Mouse (Mus musculus) lung, postnatal 25 days (tissue): ENCODE data around the gene Midn.

Experiments used
- DNase-seq: peaks from one replicate; pipeline ENCODE4 v3.0.0; 2022; ENCODE audit warnings: low spot score

Midn gene

GRCm38 (mm10) chr10:80144159-80144558 lies 3.9 kb upstream of the Midn start:
- DNase-seq: no peak

GRCm38 (mm10) chr10:80144864-80145838 lies 2.9 kb upstream of the Midn start:
- peak; percentile 79 for DNase-seq

GRCm38 (mm10) chr10:80145896-80146295 lies 2.2 kb upstream of the Midn start:
- DNase-seq: peak; percentile 79

- DNase-seq: no peak
These were observed 1.5 kb upstream of the Midn start for GRCm38 (mm10) chr10:80146568-80147011.

GRCm38 (mm10) chr10:80147146-80147718 lies 840 bp upstream of the Midn start:
- DNase-seq: no peak

- DNase-seq: peak; percentile 93
These were observed 678 bp downstream of the Midn start for GRCm38 (mm10) chr10:80148610-80149290.

GRCm38 (mm10) chr10:80149291-80150225 lies 1.5 kb downstream of the Midn start:
- DNase-seq: peak; percentile 98

- no peak for DNase-seq
These were observed 2.4 kb downstream of the Midn start for GRCm38 (mm10) chr10:80150226-80151210.

GRCm38 (mm10) chr10:80151211-80152034 lies 3.4 kb downstream of the Midn start:
- DNase-seq: peak; percentile 88

- DNase-seq: peak; percentile 82
These were observed 4.2 kb downstream of the Midn start for GRCm38 (mm10) chr10:80152071-80152872.

- no peak for DNase-seq
These were observed 4.8 kb downstream of the Midn start for GRCm38 (mm10) chr10:80152873-80153260.

GRCm38 (mm10) chr10:80153713-80154112 lies 5.6 kb downstream of the Midn start:
- DNase-seq: no peak

- no peak for DNase-seq
These were observed 6.3 kb downstream of the Midn start for GRCm38 (mm10) chr10:80154384-80154783.

GRCm38 (mm10) chr10:80155277-80155676 lies 7.2 kb downstream of the Midn start:
- DNase-seq: no peak

- DNase-seq: no peak
These were observed 8.1 kb downstream of the Midn start for GRCm38 (mm10) chr10:80156002-80156751.

- DNase-seq: peak; percentile 71
These were observed 8.6 kb downstream of the Midn start for GRCm38 (mm10) chr10:80156752-80157053.

GRCm38 (mm10) chr10:80157141-80157929 lies 9.3 kb downstream of the Midn start:
- no peak for DNase-seq
